Mouse (Mus musculus): ENCODE data around the gene Ptpn1.

Ptpn1 gene

GRCm38 (mm10) chr2:167920960-167921495 is 10.8 kb upstream of the Ptpn1 start:
- DNase-seq (ENCODE audit: low spot score in 2 of 2), result no peak

GRCm38 (mm10) chr2:167921823-167922222 is 10.0 kb upstream of the Ptpn1 start:
- DNase-seq (ENCODE audit: low spot score in 2 of 2), result no peak

- DNase-seq (ENCODE audit: low spot score in 2 of 2), result no peak
Observed at GRCm38 (mm10) chr2:167924011-167924410, 7.8 kb upstream of the Ptpn1 start.

DNA sequence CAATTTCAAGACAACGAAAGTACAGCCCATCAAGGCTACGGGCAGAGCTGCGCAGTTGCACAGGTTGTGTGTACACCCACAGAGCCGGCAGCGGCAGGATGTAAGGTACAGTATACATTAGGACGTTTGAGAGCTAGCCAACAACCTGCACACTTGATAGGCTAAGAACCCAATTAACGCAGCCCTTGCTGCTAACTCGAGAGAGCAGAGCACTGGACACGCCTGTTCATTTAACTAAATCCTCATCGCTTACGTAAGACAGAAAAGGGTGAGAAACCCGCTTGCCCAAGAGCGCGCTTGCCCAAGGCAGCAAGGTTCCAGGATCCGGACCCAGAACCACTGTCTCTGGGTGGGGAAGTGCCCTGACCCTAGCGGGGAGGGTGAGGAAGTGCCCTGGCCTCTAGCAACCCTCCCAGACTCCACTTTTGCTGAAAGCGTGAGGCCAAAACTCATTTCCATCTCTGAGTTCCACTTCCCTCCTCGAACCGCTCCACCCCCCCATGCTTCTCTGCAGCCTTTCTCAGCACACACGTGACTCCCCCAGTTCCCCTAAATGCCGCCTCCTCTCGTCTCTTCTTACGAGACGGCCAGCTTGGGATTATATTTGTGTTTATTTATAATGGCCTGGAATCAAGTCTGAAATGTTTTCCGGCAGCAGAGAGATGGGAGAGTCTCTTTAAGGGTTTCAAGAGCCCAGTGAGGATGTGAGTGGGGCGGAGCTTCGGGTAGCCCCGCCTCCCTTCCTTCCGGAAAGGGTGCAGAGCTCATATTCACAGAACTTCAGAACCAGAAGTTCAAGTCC is 6.9 kb upstream of the Ptpn1 start:
- DNase-seq (ENCODE audit: low spot score in 2 of 2), result peak; percentile 71 to 84

- no peak for DNase-seq (ENCODE audit: low spot score in 2 of 2)
Observed at GRCm38 (mm10) chr2:167925841-167926800, 5.7 kb upstream of the Ptpn1 start.

DNA sequence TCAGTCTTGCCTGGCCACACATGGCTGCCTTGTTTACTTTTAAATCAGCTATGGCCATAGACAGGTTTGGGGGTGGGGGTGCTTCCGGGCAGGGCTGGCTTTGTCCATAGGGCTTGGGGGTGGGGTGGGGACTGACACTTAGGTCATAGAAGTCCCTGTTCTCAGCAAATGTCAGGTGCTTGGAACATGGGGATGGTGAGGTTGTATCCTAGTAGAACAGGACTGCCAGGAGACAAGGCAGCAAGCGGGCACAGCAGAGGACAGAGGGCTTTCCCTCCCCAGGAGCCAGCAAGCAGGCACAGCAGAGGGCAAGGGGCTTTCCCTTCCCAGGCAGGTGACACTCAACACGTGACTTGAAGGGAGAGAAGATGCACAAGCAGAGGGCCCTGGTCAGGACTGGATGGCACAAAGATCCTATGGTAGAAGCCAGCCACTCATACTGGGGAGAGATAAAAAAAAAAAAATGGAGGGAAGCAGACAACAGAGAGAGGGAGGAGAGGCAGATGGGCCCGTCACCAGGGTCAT is 3.8 kb upstream of the Ptpn1 start:
- DNase-seq (ENCODE audit: low spot score in 2 of 2), result no peak

GRCm38 (mm10) chr2:167928972-167929371 is 2.9 kb upstream of the Ptpn1 start:
- no peak for DNase-seq (ENCODE audit: low spot score in 2 of 2)

DNA sequence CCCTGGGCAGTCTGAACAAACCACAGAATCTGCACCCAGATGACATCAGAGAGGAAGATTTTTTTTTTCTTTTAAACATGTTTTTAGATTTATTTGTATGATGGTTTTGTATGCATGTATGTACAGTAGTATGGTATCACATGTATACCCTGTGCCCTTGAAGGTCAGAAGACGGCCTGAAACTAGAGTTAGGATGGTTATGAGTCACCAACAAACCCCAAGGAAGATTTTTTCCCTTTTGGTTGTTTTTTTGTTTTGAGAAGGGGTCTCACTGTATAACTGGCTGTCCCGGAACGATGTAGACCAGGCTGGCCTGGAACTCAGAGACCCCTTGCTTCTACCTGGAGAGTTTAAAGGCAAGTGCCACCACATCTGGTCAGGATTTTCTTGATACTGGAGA is 882 bp upstream of the Ptpn1 start:
- no peak for DNase-seq (ENCODE audit: low spot score in 2 of 2)

DNA sequence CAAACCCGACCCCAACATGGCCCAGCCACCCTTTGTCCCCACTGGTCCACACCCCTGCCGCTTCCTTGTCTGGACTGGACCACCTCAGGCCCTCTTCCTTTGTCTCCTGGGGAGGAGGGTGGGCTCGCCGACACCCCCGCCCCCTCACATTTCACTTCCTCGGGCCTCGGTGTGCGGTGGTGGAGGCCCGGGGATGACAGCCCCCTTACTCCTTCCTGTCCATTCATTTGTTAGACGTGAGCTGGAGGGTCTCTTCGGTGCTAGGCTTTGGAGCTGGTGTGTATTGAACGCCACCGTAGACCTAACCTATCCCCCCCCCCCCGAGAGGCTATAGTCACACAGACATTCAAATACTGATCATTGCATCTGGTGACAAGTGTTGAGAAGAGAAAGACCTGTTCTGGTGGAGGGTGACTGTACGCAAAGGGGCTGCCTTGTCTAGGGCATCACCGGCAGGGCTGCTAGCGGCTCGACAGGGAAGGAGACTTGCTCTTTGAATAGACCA is 922 bp downstream of the Ptpn1 start:
- DNase-seq (ENCODE audit: low spot score in 2 of 2), result peak in 1 of 2 experiments; percentile 28

GRCm38 (mm10) chr2:167933397-167933796 is 1.5 kb downstream of the Ptpn1 start:
- no peak for DNase-seq (ENCODE audit: low spot score in 2 of 2)

GRCm38 (mm10) chr2:167935956-167936355 is 4.1 kb downstream of the Ptpn1 start:
- no peak for DNase-seq (ENCODE audit: low spot score in 2 of 2)

DNA sequence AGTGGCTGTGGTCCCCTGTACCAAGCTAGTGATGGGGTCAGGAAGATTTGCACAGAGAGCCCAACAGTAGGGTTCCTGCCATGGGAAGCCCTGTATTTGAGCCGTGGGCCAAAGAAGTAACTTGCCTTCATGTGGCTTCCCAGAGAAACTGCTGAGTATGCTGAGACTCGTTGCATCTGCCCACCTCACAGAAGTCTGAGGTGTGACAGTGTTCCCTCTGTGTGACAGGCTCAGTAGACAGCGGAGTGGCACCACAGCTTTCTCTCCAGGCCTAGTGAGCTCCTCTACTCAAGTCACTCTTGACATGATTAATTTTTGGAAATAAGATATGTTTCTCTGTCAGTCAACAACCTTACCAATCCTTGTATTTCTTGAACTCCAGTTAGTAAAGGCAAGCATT is 6.9 kb downstream of the Ptpn1 start:
- DNase-seq (ENCODE audit: low spot score in 2 of 2), result no peak

- DNase-seq (ENCODE audit: low spot score in 2 of 2), result no peak
Observed at GRCm38 (mm10) chr2:167939204-167939603, 7.3 kb downstream of the Ptpn1 start.

- no peak for DNase-seq (ENCODE audit: low spot score in 2 of 2)
Observed at GRCm38 (mm10) chr2:167939632-167940399, 8.0 kb downstream of the Ptpn1 start.

DNA sequence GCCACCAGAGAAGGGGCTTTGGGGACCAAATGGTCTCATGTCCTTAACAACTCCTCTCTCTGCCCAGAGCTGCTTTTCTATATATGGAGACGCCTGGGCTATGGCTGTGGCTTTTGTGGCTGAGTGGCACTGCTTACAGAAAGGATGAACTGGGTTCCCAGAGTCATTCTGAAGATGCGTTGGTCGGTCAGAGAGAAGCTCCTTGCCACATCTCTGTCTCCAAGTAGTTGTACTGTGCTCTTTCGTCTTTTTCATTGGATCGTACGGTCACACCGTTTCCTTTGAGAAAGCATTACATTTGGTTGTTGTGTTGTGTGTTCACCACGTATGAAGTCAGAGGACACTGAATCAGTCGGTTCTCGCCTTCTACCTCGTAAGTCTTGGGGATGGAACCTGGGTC is 8.8 kb downstream of the Ptpn1 start:
- DNase-seq (ENCODE audit: low spot score in 2 of 2), result no peak

DNA sequence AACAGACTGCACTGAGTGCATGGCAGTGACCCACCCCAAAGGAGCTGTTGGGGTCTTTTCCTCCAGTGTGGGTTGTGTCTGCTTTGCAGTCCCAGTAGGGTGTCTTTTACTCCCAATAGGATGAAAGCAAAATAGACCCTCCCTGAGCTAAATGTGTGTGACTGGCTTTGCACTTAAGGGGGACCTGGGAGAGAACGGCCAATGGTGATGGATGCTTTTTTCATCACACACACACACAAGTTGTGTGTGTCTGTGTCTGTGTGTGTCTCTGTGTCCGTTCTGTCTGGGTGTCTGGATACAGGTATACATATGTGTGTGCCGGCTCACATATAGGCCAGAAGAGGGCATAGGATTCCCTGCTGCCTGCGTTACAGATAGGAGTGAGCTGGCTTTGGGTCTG is 9.5 kb downstream of the Ptpn1 start:
- no peak for DNase-seq (ENCODE audit: low spot score in 2 of 2)

GRCm38 (mm10) chr2:167941745-167942176 is 9.9 kb downstream of the Ptpn1 start:
- peak; percentile 56 to 61 for DNase-seq (ENCODE audit: low spot score in 2 of 2)

DNA sequence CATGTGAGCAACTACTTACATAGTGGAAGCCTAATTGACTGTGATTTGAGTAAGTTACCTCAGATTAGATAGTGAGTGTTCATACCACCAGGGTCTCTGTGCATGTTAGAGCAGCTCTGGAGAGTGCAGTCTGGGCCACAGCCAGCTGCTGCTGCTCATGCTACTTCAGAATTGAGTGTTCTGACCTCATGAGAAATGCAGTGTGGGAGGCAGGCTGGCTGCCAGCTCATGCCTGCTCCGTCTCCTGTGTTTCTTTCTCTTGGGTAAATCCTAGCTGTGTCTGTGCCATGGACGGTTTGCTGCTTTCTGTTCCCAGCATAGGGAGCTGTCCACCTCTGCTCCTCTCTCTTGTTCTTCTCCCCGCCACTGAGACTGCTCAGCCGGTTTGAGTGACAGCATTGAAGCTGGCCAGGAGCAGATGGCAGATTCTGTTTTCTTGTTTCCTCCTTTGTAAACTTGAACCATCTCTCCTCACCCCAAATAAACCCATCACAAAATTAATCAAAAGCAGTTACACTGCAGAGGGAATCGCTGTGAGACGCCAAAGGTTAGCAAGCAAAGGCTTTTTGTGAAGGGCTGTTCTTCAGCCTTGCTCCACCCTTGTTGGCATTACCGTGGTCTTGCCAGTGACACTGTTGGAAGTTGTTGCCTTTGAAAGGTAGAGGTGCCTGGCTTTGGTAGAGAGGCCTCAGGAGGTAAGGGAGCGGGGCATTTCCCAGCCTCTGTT is 10.5 kb downstream of the Ptpn1 start:
- peak; percentile 23 to 25 for DNase-seq (ENCODE audit: low spot score in 2 of 2)

DNA sequence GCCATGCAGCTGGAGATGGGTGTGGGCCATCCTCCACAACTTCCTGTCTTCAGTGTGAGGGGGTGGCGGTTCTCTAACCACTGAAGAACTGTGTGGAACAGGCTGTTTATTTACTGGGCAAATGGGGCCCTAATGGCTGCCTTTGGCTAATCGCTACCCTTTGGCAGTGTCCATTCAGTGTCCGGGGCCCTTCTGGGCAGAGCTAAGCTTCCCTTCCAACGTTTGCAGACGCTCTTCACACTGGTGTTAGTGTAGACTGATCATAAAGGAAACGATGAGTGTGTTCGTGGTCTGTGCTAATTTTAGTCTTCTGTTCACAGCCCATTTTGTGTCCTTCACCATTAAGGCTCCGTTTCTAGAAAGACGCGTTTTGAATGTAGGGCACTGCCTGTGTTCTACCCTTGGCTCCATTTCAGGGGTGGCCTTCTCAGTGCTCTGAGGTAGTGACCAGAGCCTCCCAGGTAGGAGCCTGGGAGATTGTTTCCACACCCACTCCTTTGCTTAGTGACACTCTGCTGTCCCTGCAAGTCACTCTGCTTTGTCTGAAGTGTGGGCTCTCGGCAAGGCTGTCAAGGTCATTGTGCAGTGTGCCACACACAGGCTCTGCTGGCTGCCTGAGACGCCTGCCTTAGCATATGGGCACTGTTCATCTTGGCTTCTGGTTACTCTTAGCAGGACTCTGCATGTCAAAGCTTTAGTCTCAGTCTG is 11.2 kb downstream of the Ptpn1 start:
- peak; percentile 66 to 74 for DNase-seq (ENCODE audit: low spot score in 2 of 2)

- no peak for DNase-seq (ENCODE audit: low spot score in 2 of 2)
Observed at GRCm38 (mm10) chr2:167944193-167944592, 12.3 kb downstream of the Ptpn1 start.

Data from thymus, postnatal 10 days (tissue).